Mouse (Mus musculus) right cerebral cortex, postnatal 4 days (tissue): ENCODE data around the gene Olfr653.
A peak's percentile ranks its signal among the peaks of the same experiment; 100 is the strongest.

Experiments used
- DNase-seq: peaks from one replicate; pipeline ENCODE4 v3.0.0-alpha.2; 2022

The Olfr653 gene

DNA sequence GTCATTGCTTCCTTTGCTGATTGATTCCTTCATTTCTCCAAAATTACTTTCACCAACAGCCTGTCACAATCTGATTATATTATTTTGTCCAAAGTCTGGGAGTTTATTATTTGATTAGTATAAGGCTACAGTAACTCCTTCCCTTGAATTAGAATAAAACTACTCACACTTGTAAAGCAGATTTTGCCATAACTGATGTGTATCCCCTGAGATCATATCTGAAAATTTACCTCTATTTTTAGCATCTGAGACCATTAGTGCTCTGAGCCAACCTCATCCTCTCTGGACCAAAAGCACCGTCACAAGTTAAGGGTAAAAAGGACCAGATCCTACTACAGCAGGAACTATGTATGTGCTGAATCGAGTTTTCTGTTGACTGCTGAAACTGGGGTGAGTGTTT lies at the start of gene Olfr653:
Gene Olfr653, plus strand, starts transcription at position 301 of the 400 bp plus-strand sequence.
- DNase-seq = no peak

DNA sequence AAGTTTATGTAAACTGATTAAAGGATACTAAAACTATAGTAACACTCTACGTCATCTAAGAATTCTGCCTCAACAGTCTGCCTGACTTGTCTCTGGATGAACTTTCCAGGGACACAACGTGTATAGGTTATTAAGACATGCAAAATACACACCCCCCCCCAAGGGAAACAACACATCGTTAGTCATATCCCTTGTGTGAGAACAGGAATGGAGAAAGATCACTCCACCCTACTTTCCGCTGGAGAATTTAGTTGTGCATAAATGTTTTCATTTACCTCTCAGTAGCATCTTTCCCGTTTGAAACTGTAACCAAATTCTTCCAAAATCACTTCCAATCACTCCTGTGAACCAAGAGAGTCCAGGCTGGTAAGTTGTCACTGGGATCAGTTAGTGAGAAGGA lies 27.3 kb upstream of the Olfr653 start, which contains the start of gene Olfr651:
Gene Olfr651, plus strand, starts transcription at position 301 of the 400 bp plus-strand sequence.
- DNase-seq = no peak

DNA sequence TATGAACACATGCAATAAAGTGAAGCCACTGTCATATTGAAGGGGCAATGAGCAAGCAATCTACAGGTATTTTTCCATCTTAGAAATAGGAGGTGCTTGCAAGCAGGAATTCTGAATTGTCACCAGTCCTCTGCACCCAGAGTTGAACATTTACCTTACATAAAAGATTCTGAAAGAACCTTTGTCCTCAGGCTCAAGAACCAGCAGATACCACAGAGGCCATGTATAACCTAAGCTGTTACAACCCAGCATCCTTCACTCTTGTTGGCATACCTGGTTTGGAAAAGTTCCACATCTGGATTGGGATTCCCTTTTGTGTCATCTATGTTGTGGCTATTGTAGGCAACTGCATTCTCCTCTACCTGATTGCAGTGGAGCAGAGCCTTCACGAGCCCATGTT lies 24.4 kb upstream of the Olfr653 start:
- DNase-seq = no peak

DNA sequence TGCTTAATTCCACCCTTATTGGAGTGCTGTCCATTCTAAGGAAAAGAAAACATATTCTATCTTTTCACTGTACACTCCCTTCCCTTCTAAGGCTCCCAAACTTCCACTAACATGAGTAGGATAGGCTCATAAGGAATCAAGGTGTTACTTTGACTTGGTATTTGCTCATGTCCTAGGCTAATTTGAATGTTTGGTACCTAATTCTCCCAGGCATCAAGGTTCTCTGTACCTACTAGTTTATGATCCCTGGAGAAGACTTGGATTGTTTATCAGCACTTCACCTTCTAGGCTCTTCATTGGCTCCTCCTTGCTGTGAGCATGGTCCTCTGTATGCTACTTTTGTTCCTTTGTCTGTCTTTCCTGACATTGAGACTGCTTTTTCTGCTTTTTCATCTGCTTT lies 16.5 kb upstream of the Olfr653 start, which contains the start of gene Olfr652:
Gene Olfr652, plus strand, starts transcription at position 301 of the 400 bp plus-strand sequence.
- DNase-seq = no peak

DNA sequence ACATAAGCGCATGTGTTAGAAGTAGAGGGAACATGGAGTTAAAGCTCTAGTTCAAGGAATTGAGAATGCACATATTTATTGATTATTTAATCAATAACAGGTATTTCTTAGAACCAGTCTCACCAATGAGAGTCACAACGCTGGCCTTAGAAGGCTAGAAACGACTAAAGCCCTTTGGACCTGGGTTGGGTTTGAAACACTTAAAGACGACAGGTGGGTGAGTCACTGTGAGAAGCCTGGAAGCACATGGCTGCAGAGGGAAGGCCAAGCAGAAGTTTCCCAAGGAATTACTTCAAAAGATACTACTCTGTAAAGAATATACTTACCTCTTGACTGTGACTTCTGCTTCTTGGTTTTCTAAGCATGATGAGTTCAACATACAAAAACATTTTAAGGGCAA lies 3.7 kb downstream of the Olfr653 start:
- no peak for DNase-seq

DNA sequence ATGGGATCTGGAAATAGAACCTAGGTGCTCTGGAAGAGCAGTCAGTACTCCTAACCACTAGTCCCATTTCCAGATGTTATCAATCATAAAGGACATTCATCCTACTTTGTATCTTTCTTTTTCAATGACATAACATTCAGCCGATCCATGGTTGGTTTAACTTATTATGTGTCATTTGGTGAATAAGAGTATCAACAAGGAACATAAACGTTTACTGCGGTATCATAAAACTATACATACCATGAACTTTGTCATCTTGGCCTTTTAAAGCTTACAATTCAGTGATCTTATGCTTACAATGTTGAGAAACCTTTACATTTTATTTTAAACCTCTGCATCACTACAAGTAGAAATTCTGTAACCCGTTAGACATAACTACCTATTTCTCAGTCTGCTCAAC lies 4.3 kb downstream of the Olfr653 start:
- no peak for DNase-seq

DNA sequence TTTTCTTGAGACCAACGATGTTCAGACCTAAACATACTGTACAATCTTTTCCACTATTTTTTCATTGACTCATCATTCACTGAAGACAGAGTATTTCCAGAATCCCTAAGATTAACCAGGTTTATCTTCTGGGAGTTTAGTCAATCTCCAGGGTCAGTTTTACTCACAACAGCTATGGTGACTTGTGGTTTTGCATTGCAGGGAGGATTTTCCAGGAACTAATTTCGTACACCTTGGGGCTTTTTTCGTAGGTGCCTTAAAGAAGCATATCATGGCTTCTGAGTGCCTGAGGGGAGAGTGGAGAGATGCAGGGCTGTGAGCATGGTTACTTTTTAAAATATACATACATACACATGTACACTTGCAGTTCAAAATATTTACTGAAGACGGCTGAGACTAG lies 9.6 kb downstream of the Olfr653 start, which contains the start of gene Olfr654:
Gene Olfr654, plus strand, starts transcription at position 301 of the 400 bp plus-strand sequence.
- DNase-seq = no peak

DNA sequence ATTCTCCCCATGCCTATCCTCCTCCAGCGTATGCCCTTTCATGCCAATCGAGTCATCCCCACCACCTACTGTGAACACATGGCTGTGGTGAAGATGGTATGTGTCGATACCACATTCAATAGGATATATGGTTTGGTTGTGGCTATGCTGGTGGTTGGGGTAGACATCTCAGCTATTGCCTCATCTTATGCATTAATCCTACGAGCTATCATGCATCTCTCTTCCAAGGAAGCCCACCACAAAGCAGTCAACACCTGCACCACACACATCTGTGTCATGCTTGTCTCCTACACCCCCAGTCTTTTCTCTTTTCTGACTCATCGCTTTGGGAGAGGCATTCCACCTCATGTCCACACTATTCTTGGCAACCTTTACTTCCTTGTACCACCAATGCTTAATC lies 11.2 kb downstream of the Olfr653 start:
- DNase-seq = no peak

DNA sequence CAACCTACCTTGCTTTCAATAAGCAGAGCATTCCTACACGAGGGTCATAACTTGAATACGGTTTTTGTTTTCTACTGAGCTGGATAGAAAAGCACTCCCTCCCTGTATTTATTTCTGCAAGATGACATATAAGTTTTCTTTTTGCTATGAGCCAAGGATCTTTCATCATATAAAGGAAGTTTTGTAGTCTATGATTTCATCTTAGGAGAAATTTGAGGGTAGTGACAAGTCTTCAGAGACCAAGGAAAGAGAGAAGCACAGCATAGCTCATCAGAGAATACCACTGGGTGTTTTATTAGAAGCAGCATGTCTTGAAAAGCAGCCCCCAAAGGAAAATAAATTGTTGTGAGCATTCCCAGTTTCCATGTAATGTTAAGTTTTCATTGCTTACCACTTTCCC lies 24.6 kb downstream of the Olfr653 start, which contains the start of gene Olfr655:
Gene Olfr655, minus strand, starts transcription at position 101 of the 400 bp plus-strand sequence.
- no peak for DNase-seq

DNA sequence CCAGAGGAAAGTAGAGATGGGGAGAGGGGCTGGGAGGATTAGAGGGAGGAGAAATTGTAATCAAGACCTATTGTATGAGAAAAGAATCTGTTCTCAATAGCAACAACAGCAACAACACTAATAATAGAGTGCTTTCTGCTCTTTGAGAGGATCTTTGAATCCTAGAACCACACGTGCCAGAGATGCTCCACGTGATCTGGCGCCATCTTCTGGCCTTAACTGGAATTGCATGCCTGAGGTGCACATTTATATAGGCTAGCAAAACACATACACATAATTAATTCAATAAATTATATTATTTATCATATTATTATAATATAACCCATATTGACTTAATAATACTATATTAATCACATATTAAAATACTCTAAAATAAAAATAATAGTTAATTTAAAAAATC lies 26.1 kb downstream of the Olfr653 start:
- DNase-seq = peak; percentile 12

DNA sequence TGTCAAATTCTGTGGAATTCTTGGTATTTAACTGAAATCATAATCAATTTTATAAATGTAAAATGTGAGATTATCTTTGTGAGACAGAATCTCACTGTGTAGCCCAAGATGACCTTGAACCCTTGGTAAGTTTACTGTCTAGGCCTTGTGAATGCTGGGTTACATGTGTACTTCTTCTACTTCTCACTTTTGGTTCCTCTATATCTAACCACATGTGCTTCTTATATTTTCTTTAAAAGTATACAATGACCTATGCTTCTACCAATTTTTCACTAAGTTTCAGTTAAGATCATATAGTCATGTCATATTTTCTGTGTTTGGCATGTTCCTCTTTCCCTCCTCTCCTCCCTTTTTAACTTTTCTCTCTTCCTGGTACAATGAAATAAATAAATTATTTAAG lies 27.6 kb downstream of the Olfr653 start:
- no peak for DNase-seq

DNA sequence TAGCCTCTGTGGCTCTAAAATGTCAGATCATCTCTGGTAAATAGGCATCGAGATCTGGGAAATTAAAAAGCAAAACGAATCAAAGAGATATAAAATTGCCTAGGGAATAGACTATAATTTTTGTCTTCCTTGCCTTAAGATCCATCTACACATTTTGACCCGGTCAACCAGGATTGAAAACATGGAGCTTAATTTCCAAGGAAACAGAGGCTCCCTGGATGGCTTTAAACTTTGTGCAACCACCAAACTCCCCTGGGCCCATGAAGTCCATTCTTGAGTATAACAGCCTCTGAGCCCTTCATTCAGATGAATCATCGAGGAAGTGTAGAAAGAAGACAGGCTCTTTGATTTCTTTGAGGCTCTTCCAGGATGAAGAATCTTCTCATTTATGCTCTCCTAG lies 36.5 kb downstream of the Olfr653 start, which contains the start of gene Olfr656:
Gene Olfr656, plus strand, starts transcription at position 301 of the 400 bp plus-strand sequence.
- no peak for DNase-seq

DNA sequence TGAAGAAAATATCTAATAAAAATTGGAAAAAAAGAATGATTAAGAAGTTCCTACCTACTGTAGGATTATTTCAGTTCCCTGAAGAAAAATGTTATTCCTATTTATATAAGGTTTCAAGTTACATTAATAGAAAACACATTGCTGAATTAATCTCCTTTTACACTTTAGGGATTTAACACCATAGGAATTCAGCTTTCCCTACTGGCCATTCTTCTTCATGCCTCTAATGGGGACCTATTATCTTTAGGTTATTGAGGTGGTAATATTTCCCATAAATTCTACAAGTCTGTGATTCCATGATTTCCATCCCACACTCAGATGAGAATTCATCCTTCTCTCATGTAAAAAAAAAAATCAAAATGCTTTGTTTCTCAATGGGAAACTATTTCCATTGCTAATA lies 47.4 kb downstream of the Olfr653 start, which contains the start of gene Olfr657:
Gene Olfr657, plus strand, starts transcription at position 301 of the 400 bp plus-strand sequence.
- no peak for DNase-seq
